Mouse (Mus musculus) cerebellum, postnatal 10 days (tissue): ENCODE measurements around the gene Slc6a13.

ENCODE experiments used
- DNase-seq, 2 experiments: peaks; one replicate each; pipeline ENCODE4 v3.0.0; 2021; ENCODE audit warnings: mixed read lengths in 2 of 2

Slc6a13 gene

DNA sequence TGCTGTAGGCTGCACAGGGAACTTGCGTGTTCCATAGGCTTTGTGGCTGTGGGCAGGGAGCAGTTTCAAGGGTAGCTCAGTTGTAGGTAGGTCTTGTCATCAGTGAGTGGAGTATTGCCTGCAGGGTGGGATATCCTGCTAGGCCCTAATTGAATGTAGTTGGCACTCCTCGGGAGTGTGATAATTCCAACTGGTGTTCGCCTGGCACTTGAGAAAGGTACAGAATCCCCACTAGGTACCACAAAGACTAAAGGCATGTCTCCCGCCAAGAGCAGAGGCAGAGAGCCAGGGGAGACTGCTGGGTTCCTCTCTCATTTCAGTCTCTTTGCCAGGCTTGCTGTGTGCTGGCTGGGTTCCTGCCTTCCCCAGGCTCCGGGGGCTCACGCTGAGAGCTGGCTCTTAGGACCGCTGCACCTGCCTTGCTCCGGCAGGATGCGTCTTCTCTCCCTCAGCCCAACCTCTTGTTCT lies 28.4 kb downstream of the Slc6a13 start:
- peak; percentile 84 to 95 for DNase-seq

DNA sequence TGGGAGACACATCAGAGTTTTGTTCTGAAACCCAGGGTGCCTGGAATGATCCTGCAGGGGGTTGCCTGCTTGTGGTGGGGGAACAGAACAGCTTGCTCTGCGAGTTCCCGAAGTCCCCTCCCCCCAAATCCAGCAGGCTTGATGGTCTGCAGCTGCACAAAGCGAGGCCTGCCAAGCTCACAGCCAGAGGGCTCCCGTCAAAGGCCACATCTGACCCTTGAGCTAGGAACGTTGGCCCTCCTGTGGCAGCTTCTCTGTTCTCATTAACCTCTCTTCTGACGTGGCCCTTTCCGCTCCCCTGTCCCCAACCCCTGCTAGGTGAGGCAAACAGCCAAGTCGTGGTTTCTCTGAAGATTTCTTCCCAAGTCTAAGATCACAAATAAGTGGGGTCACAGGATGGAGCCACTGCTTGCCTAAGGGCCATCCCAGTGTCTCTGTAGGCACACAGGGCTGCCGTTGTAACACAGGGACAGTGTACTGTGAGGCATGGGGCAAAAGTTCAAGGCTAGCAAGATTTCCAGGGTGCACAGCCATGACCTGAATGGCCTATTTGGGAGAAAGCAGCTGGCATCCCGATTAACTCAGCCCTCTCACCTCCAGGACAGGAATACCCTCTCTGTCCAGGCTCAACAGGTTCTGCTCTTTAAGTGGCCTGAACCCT lies 30.0 kb downstream of the Slc6a13 start:
- peak; percentile 43 to 69 for DNase-seq

DNA sequence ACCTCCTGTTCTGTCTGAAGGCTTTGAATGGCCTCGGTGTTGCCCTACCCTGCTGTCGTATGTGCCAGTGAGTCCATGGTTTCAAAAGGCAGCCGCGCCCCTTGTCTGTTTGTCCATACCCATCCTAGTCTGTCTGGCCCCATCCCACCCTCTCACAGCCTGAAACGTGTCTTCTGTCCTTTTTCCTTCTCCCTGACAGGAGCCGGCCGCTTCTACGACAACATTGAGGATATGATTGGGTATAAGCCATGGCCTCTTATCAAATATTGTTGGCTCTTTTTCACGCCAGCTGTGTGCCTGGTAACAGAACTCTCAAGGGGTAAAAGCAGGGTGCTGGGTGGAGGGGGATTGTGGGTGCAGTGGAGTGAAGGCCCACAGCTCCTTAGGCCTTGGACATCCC lies 35.8 kb downstream of the Slc6a13 start:
- no peak for DNase-seq

DNA sequence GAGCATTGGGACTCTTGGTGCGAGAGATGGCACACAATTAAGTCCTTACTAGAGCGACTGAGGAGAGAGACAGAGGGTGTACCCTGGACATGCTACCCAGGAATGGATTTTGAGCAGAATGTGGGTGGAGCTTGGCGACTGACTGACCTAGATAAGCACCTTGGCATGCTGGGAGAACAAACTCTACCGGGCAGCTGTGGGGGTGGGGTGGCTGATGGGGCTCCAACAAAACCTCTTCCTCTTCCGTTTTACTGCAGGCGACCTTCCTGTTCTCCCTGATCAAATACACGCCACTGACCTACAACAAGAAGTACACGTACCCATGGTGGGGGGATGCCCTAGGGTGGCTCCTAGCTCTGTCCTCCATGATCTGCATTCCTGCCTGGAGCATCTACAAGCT lies 36.5 kb downstream of the Slc6a13 start:
- peak in 1 of 2 experiments; percentile 23 for DNase-seq

DNA sequence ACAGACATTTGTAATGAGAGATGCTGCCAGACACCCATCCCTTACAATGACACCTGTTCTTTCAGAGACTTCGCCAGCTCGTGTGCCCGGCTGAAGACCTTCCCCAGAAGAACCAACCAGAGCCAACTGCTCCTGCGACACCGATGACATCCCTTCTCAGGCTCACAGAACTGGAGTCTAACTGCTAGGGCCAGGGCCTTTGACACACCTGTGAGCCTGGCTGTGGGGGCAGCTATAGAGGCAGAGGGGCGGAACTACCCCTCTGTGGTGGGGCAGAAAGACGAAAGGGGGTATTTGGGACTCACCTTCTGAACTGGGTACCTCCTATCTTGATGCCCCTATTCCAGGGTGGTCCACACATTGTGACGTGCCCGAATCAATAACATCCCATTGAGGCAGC lies 37.2 kb downstream of the Slc6a13 start:
- DNase-seq, result no peak

DNA sequence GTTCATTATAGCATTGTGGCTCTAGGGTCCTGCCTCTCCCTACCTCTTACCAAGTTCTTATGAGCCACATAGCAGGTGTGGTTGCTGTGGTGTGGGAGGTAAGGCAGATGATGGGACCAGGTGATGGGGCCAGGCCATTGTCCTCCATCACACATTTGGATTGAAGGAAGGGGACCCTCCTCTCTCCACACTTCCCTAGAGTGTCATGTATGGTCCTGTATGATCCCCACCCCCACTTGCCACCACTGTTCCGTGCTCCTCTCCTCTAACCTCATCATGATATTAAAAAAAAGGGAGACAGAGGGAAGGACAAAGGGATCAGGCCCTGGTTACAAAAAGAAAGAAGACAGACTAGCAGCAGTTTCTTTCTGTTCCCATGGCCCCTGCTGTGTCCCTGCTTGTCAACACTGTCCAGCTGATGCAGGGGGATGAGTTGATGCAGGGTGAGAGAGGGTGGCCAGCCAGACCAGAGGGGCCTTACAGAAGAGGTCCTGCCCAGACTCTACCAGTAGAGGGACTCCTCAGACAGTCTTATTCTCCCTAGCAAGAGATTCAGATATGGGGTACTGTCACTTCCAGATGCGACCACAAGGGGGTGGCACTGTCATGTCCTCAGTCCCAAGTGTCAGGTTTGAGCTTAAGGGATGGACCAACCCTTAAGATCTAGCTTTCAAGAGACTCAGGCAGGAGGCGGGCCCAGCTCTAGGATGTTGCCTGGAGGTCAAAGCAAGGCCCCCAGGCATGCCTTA lies 37.9 kb downstream of the Slc6a13 start:
- DNase-seq, result peak; percentile 92 to 94

DNA sequence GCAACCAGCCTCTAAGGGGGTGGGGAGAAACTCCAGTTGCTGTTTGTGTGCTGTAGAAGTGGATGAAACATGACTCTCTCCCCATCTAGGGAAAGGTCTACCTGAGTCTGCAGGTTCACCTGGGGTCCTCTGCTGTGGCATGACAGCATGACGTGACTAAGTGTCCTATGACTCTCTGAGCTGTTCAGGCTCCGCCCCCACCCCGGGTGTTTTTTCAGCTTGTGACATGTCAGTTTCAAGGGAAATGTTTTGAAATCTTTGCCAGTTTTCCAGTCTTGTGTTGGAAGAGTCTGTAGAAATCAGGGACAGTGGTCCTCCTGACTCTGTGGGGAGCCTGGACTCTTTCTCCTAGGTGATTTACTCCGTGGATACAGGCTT lies 38.5 kb downstream of the Slc6a13 start:
- DNase-seq, result peak in 1 of 2 experiments; percentile 11

DNA sequence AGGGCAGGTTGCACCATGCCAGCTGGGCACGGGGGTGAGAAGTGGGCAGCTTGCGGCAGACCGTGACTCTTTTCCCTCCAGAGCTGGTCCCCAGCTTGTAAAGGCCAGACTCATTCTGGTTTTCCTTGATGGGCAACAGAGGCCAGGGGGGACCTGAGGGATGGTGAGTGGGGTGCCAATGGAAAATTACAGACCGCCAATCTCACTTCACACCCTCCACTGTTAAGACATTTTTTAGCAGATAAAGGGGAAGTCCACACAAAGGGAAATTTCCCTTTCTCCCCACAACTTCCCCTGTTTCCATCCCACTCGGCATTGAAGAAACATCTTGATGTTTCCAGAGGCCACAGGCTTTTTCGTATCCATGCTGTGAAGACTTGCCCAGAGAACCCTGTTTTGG lies 41.6 kb downstream of the Slc6a13 start:
- DNase-seq, result no peak

DNA sequence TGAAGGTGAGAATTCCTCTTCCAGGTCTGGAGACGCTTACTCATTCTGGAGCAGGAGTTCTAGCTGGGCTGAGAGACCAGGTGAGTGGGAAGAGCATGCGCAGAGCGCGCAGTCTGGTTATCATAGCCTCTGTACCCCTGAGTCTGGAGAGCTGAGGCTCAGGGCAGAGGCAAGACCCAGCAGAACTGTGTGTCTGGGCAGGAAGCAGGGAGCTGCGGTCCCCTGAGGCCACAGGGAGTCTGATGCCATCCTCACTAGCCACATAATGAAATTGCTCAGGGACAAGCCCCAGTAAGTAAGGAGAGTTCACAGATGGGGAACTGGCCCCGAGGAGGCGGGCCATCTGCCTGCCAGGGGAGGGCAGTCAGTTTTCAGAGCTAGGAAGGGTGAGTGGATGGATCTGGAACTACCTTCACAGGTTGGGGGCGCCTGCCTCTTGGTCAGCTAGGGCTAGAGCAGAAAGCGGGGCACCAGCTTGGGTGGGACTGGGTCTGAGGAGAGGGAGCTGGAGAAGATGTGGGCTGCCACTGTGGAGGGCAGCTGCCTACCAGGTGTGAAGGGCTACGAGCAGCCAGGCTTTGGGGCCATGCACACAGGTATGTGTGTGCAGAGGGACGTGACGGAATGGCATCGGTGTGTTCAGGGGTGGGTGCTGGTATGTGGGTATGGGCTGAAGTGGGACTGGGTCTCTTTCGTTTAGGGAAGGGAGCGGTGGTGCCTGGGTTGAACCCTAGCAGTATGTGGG lies 43.2 kb downstream of the Slc6a13 start, which contains the start of gene Slc6a12:
Gene Slc6a12, plus strand, starts transcription at position 51 of the 745 bp plus-strand sequence.
- DNase-seq, result no peak

DNA sequence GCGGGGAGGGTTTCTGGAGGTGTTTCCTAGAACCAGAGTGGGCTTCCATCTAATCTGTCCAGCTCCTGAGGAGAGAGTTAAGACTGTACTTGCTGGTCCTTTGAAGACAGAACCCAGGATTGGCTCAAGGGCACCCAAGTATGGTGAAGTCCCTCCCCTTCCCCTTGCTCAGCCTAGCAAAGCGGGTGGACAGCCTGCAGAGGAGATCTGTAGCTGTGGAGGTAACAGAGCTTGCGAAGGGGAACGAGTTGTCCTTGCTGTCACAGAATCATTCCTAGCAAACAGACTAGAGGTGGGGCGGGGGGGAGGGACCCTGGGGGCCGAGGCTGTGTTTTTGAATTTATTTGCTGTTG lies 43.7 kb downstream of the Slc6a13 start:
- no peak for DNase-seq

DNA sequence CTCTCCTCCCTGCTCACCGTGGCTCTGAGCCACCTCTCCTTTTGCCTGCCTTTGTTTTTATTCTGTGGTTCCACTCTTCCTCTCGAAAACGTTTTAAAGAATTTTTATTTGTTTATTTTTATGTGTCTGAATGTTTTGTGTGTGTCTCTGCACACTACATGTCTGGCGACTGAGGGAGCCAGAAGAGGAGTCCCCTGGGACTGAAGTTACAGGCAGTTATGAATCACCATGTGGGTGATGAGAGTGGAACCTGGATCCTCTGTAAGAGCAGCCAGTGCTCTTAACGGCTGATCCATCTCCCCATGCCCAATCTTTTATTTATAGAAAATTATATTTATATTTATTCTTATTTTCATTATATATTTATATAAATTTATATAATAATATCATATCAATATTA lies 44.3 kb downstream of the Slc6a13 start:
- no peak for DNase-seq

DNA sequence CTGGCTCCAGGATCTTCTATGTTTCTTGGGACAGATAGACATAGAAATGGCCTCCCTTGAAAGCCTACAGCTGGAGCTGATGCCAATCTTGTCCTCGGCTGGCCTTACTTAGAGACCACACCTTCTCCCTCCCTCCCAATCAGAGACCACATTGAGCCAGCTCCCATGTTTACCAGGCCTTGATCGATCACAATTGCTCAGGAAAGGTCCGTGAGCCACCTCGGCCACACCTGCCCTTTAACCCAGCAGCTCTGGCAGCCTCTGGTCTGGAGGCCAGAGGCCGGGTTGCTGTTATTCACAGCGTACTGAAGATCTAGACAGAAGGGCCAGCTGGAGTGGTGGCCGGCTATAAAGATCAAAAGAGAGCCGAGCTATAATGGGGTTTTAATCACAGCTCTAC lies 46.4 kb downstream of the Slc6a13 start:
- DNase-seq, result no peak

DNA sequence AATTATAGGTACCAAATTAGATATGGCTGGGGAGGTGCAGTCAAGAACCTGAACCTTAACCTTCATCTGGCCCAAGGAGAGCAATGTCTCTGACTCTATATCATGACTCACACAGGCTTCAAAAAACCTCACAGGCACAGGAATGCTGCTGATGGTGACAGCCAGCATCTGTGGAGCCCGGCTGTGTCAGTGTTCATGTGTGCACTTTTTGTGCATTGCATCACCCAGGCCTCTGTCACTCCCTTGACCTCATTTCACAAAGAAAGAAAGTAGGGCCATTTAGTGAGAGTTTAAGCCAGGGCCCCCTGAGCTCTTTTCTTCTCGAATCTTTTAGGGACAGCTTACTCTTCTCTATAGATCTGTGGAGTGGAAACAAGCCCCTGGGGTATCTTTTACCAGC lies 52.2 kb downstream of the Slc6a13 start:
- no peak for DNase-seq

DNA sequence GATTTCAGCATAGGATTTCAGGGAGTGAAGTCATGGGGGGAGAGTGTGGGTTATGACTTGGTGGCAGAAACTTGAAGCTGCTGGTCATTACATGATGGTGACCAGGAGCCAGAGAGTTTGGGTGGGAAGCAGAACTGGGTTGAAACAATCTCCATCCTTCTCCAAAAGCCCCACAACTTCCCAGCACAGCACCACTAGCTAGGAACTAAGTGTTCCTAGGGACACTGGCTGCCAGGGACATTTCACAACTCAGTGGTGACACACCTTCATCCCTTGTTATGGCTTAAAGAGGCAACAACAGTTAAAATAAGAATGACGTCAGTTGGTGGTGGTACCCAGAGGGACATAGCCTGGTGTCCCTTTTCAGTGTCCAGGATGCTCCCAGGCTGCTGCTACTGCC lies 56.0 kb downstream of the Slc6a13 start:
- DNase-seq, result no peak

DNA sequence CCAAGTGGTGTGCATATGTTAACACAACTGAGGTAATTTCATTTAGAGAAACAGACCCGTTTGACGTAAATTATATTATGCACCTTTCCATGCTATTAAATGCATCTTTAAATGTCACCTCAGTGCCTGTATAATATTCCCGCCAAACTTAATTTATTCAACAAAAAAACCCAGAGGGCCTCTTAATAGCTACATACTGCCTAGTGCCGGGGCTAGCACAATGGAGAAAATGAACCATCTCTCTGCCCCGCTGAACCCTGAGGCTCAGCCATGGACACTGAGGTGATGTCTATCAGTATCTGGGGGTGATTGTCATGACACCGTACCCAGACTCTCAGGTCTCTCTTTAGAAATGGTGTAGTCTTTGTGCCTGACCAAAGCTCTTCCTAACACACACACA lies 57.2 kb downstream of the Slc6a13 start:
- DNase-seq, result no peak

DNA sequence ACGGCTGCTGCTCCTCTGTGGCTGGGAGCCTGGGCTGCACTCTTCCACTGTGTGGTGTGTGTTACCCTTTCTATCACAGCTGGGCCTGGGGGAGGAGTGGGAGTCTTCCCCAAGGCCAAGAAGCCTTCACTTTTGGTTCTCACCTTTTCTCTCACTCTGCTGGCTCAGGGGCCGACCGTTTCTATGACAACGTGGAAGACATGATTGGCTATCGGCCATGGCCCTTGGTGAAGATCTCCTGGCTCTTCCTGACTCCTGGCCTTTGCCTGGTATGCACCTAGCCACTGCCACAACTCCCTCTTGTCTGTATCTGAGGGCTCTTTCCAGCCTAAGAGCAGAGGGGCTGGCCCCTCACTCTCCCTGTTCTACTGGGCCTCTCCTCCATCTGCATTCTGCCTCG lies 63.0 kb downstream of the Slc6a13 start:
- peak; percentile 51 to 52 for DNase-seq

DNA sequence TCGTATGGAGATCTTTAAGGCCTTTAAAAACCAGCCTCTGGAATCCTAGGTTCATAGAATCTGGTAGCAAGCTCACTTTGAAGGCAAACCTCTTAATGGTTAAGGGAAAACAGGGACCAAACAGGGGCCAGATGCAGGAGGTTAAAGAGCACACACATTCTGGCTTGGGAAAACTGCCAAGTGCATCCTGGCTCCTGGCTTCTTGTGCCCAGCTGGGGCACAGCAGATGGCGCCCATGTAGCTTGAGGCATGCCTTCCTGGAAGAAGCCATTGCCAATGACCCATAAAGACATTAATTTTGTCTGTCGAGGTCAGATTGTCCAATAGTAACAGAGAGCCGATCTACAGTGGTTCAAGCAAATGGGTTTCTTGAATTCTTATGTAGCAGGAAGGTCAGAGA lies 63.9 kb downstream of the Slc6a13 start:
- peak; percentile 62 to 68 for DNase-seq

DNA sequence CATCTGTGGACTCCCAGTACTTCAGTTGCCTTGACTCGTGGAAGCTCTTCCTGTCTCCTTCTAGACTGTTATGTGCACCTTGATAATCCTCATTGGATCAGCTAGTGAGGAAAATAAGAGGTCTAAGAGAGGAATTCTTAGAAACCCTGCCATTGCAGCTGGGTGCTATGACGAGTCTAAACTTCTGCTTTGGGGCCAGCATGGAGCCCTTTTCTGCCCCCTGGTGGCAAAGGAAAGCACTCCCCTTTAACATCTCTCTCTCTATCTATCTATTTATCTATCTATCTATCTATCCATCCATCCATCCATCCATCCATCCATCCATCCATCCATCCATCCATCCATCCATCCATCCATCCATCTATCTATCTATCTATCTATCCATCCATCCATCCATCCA lies 66.5 kb downstream of the Slc6a13 start:
- peak; percentile 52 to 56 for DNase-seq

DNA sequence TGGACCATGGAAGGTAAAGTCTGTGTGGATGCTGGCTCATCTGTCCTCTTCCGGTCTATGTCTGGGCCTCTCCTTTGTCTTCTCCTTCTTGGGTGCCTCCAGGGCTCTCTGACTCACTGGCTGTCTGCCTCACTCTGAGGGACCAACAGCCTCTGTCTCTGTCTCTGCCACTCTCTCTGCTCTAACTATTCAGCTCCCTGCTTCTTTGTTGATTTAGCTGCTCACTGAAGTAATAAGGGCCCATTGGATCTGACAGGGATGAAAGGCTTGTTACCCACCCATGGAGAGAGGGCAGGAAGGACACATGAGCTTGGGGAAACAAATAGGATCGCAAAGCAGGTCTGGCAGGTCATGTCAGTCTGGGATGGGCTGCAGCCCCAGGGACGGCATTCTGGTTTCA lies 67.1 kb downstream of the Slc6a13 start:
- no peak for DNase-seq

DNA sequence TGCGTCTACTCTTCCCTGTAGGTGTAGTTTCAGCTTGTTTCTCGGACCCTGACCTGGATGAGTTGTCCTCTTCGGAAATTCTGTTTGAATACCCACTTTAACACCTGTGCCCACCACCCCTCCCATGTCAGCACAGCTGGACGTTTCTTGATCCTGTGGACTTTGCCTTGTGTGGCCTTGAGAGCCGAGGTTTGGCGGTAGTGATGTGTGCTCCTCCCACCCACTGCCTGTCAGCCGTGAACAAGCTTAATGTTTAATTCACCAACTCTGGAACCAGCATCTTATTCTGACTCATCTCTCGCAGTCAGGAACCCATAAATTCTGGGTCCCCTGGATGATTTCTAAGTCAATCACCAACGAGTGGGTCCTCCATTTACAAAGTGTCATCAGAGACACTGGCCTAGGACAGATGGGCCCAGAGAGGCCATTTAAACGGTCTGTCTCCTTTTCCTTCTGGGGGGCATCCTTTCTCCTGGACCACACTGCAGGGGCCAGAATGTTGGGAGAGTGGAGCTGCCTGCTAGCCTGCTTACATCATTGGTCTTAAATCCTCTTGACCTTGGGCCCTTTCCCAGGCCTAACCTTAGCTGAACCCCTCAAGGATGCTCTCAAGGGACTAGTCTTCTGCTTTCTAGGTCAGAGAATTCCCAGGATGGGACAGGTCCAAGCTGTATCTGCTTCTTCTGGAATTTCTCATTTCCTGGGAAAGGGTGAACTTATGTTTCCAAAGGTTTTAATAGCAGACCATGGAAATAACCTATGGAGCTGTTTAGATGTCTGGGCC lies 71.4 kb downstream of the Slc6a13 start:
- no peak for DNase-seq

DNA sequence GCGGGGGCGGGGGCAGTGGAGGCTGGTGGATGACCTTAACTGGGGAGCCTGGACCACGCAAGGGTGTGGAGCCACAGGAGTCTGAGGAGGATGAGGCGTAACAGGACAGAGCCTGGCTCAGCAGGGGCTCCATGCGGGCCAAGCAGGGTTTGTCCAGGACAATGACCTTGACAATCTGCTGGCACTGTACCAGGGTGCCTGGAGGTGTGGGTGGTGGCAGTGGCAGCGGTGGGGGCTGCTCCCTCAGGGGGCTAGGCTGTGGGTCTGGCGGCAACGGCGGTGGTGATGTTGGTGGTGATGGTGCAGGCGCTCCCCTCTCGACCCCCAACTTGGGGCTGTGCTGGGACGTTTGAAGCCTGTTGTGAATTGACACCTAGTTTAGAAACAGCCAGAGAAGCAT lies 76.1 kb downstream of the Slc6a13 start:
- DNase-seq, result peak; percentile 31 to 39

DNA sequence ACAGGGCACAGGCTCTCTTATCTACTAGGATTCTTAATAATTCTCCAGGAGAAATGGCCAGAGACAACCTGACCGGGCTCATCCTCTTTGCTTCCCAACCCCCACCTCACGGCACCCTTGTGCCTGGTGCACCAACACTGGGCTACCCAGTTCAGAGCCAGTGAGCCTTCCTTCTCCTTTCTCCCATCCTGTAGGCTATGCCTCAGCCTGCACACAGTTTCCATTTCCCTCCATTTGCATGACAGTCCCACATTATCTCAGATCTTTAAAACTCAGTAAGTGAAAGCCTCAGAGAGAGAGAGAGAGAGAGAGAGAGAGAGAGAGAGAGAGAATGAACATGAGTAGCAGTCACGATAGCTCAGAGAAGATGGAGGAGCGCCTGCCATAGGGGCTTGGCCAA lies 78.2 kb downstream of the Slc6a13 start:
- DNase-seq, result no peak

DNA sequence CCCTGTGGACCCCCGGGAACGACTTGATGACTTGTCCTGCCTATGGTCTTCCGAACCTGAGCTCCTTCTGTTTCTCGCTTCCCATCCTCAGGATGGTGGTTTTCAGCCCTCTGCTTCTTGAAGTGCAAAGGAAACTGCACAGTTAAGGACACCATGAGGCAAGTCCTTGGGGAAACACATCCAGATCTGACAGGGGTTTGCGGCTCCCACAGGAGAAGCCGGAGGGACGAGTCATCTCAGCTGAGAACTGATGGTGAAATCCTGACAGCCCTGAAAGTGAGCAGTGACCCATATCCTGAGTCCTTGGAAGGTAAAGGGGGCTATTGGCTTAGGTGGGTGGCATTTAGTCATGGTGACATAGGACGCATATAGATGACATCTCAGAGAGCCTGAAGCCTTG lies 80.5 kb downstream of the Slc6a13 start:
- no peak for DNase-seq
